Mouse (Mus musculus): ENCODE measurements around the gene Acot2.
A peak's percentile ranks its signal among the peaks of the same experiment; 100 is the strongest.

Gene Acot2

GRCm38 (mm10) chr12:84038691-84039111 lies 51.0 kb downstream of the Acot2 start, which contains the start of gene Gm49366:
Gm49366 (plus strand) TSS chr12:84038935.
- DNase-seq (ENCODE audit: low spot score) = peak; percentile 12

- no peak for DNase-seq (ENCODE audit: low spot score)
These were observed 54.6 kb downstream of the Acot2 start for GRCm38 (mm10) chr12:84042248-84042647.
